Mouse (Mus musculus) embryonic fibroblast, embryonic 13.5 days (primary cell): ENCODE measurements around the gene Sox8. TPM values are rescaled to one million over a fixed set of nuclear protein-coding genes. Genes with fewer than 3 reads are reported as not detected.
A peak's percentile ranks its signal among the peaks of the same experiment; 100 is the strongest.

Experiments
- H3K27ac ChIP-seq: 2 replicates; pipeline ENCODE4 v1.5.1; 2012; ENCODE audit warnings: low read length, control low read depth, inconsistent platforms; ENCODE audit not compliant: insufficient read depth
- H3K4me1 ChIP-seq: 2 replicates; pipeline ENCODE4 v1.6.1; 2011; ENCODE audit warnings: low read length; ENCODE audit not compliant: control insufficient read depth, insufficient read depth
- H3K4me3 ChIP-seq: 2 replicates; pipeline ENCODE4 v1.5.1; 2011; ENCODE audit warnings: mild to moderate bottlenecking, control low read depth, low read length; ENCODE audit not compliant: insufficient read depth
- CTCF ChIP-seq: IDR thresholded peaks from 2 replicates; pipeline ENCODE4 v1.5.1; 2011; ENCODE audit warnings: mild to moderate bottlenecking, control low read depth, low read length, moderate library complexity, borderline replicate concordance; ENCODE audit not compliant: insufficient read depth
- POLR2A ChIP-seq: IDR thresholded peaks from 2 replicates; pipeline ENCODE4 v1.6.1; 2011; ENCODE audit warnings: low read depth, mild to moderate bottlenecking, control low read depth, low read length, moderate library complexity
- polyA plus RNA-seq: library from polyadenylated mRNA; stranded (reverse); fragments of >200 nt; gene quantifications from 2 replicates; pipeline ENCODE4 v1.2.4, GENCODE M21; 2011; ENCODE audit warnings: low read depth; ENCODE audit not compliant: missing spikeins, insufficient read length

Gene Sox8
- polyA plus RNA-seq, 1 experiment, result 0.28 TPM

GRCm38 (mm10) chr17:25604234-25604633 is 33.7 kb upstream of the Sox8 start:
- Histone ChIP-seq H3K27ac (no peak overlapping the region), H3K4me3 (no peak overlapping the region), H3K4me1 (no peaks in the 10 kb centered on the region)
- TF ChIP-seq POLR2A (no peak), CTCF (no peak)

GRCm38 (mm10) chr17:25602366-25602765 is 31.9 kb upstream of the Sox8 start:
- TF ChIP-seq POLR2A (no peak), CTCF (no peak)
- no peak overlapping the region for H3K4me3 ChIP-seq

GRCm38 (mm10) chr17:25597537-25597936 is 27.1 kb upstream of the Sox8 start:
- Histone ChIP-seq H3K4me3 (no peak overlapping the region), H3K27ac (no peak overlapping the region), H3K4me1 (no peaks in the 10 kb centered on the region)
- TF ChIP-seq CTCF (no peak), POLR2A (no peak)

More at GRCm38 (mm10) chr17:25602366-25602765, 31.9 kb upstream of the Sox8 start:
- H3K4me1 ChIP-seq, result no peaks in the 10 kb centered on the region
- H3K27ac ChIP-seq, result no peak overlapping the region

GRCm38 (mm10) chr17:25595495-25595894 is 25.0 kb upstream of the Sox8 start:
- H3K4me3 ChIP-seq, result no peak overlapping the region
- no peak overlapping the region for H3K27ac ChIP-seq
- no peaks in the 10 kb centered on the region for H3K4me1 ChIP-seq
- TF ChIP-seq POLR2A, result no peak
- TF ChIP-seq CTCF, result peak; percentile 15; the same call in 1 of the 2 replicates

- H3K27ac ChIP-seq, result no peak overlapping the region
- no peak for TF ChIP-seq POLR2A
- TF ChIP-seq CTCF, result no peak
- no peak overlapping the region for H3K4me3 ChIP-seq
- no peaks in the 10 kb centered on the region for H3K4me1 ChIP-seq
Measured at GRCm38 (mm10) chr17:25593411-25594261, 23.1 kb upstream of the Sox8 start.

- Histone ChIP-seq H3K4me3 (no peak overlapping the region), H3K27ac (no peak overlapping the region), H3K4me1 (no peaks in the 10 kb centered on the region)
- TF ChIP-seq POLR2A (no peak), CTCF (no peak)
Measured at GRCm38 (mm10) chr17:25592336-25592735, 21.9 kb upstream of the Sox8 start.

- no peak overlapping the region for H3K27ac ChIP-seq
- no peak overlapping the region for H3K4me3 ChIP-seq
- TF ChIP-seq POLR2A, result no peak
- TF ChIP-seq CTCF, result no peak
- no peaks in the 10 kb centered on the region for H3K4me1 ChIP-seq
Measured at GRCm38 (mm10) chr17:25590985-25591384, 20.5 kb upstream of the Sox8 start.

- Histone ChIP-seq H3K4me3 (no peak overlapping the region), H3K4me1 (no peaks in the 10 kb centered on the region), H3K27ac (no peak overlapping the region)
- TF ChIP-seq POLR2A, result no peak
- no peak for TF ChIP-seq CTCF
Measured at GRCm38 (mm10) chr17:25590068-25590467, 19.6 kb upstream of the Sox8 start.

- Histone ChIP-seq H3K4me3 (no peak overlapping the region), H3K4me1 (0 out of 2 replicates have a peak, but pooled peaks cover 2% of the 10 kb centered on the region), H3K27ac (no peak overlapping the region)
- TF ChIP-seq CTCF (no peak), POLR2A (no peak)
Measured at GRCm38 (mm10) chr17:25584646-25585045, 14.2 kb upstream of the Sox8 start.

- 0 out of 2 replicates have a peak, but pooled peaks cover 2% of the 10 kb centered on the region for H3K4me1 ChIP-seq
- no peak overlapping the region for H3K4me3 ChIP-seq
- no peak for TF ChIP-seq CTCF
- TF ChIP-seq POLR2A, result no peak
- H3K27ac ChIP-seq, result no peak overlapping the region
Measured at GRCm38 (mm10) chr17:25583858-25584257, 13.4 kb upstream of the Sox8 start.
